In genomic region chr11:84818961-84819692, GRCm38 (mm10) we compare ENCODE assay signal across 8 mouse cellular contexts. TPM values are rescaled to one million over a fixed set of nuclear protein-coding genes. Genes with fewer than 3 reads are reported as not detected.
DNase-seq lines count a peak whose midpoint lies in the region; ATAC-seq and TF ChIP-seq lines count a peak whose summit lies in the region.

TSS of gene Mrm1 (minus strand) at chr11:84819515.

- H3K9me3 ChIP-seq in ES-E14 (ENCODE audit: control insufficient read depth, insufficient read depth, low read depth, low read length): no peaks in the 10 kb centered on the region
- no peaks in the 10 kb centered on the region for H3K9me3 ChIP-seq in forebrain, embryonic 15.5 days

- peak; percentile 70 for TF ChIP-seq CTCF in lung, adult 2 months (IDR thresholded peaks at IDR 0.05; ENCODE audit: insufficient read depth, low read length)

- intact Hi-C loops in heart, postnatal 25 days (cut with DNase I): loop anchor here (5.0 kb wide), 2 partner anchors 307 to 392 kb away; partner anchors contain the start of gene Aatf

- peak within 1 kb of the TSS; percentile 42 for H3K27ac ChIP-seq in ES-E14 (ENCODE audit: insufficient read depth, low read depth, low read length, poor library complexity, severe bottlenecking)
- peak within 1 kb of the TSS; percentile 50; the same call in 1 of the 2 replicates for H3K27ac ChIP-seq in forebrain, embryonic 15.5 days (replicated peaks)

- DNase-seq in ES-E14 (ENCODE audit: low read depth, low spot score): peak; percentile 90
- DNase-seq in cerebellum, adult 11-12 months: peak; percentile 93
- DNase-seq in heart, postnatal 25 days (ENCODE audit: low spot score): peak; percentile 93
- peak; percentile 90 to 93 for DNase-seq in layer of hippocampus, adult 18-20 months (ENCODE audit: low spot score in 2 of 2)
- DNase-seq in lung, adult 2 months: peak; percentile 95
- DNase-seq in thymus, adult 18-20 months: peak; percentile 88 to 89

- H3K9ac ChIP-seq in ES-E14 (ENCODE audit: insufficient read depth, low read depth, low read length, poor library complexity, severe bottlenecking): peak within 1 kb of the TSS; percentile 87
- H3K9ac ChIP-seq in forebrain, embryonic 15.5 days (replicated peaks): peak within 1 kb of the TSS; percentile 61

- H3K4me2 ChIP-seq in forebrain, embryonic 15.5 days (replicated peaks): peak within 1 kb of the TSS; percentile 90

- under 1% methylated on average over 55 of the region's 55 CpGs for WGBS in forebrain, embryonic 15.5 days
- under 1% methylated on average over 55 of the region's 55 CpGs for WGBS in lung, adult 2 months

- in situ Hi-C loops in ES-E14 (cut with MboI; ENCODE audit: low sequenced_read_pairs in 2 of 2, unreplicated experiment in 2 of 2): no loop called here

- H3K27me3 ChIP-seq in forebrain, embryonic 15.5 days: no peaks in the 10 kb centered on the region

- ATAC-seq in forebrain, embryonic 15.5 days (replicated peaks): peak; percentile 88
- ATAC-seq in neutrophil, adult 5-6 weeks (ENCODE audit: extremely low read depth, insufficient number of reproducible peaks, low FRiP score, poor library complexity, severe bottlenecking): peak; percentile 86

- H3K36me3 ChIP-seq in ES-E14 (ENCODE audit: control insufficient read depth, insufficient read depth, low read length, poor library complexity, severe bottlenecking): peaks cover 3% of the 10 kb centered on the region
- H3K36me3 ChIP-seq in forebrain, embryonic 15.5 days: no peaks in the 10 kb centered on the region

- peak within 1 kb of the TSS; percentile 91 to 92 for H3K4me3 ChIP-seq in ES-E14 (ENCODE audit: insufficient read depth in 1 of 2, low read depth in 1 of 2, low read length in 2 of 2, poor library complexity in 1 of 2, severe bottlenecking in 1 of 2)
- H3K4me3 ChIP-seq in forebrain, embryonic 15.5 days: peak within 1 kb of the TSS; percentile 60
- H3K4me3 ChIP-seq in lung, adult 2 months (replicated peaks; ENCODE audit: extremely low read depth, low read depth, low read length): peak within 1 kb of the TSS; percentile 61

- peak; percentile 37; the same call in 1 of the 2 replicates for TF ChIP-seq POLR2A in lung, adult 2 months (IDR thresholded peaks at IDR 0.05; ENCODE audit: borderline replicate concordance, extremely low read depth, low read depth, low read length)

- H3K4me1 ChIP-seq in ES-E14 (ENCODE audit: control insufficient read depth in 2 of 2, insufficient read depth in 2 of 2, low read length in 2 of 2, poor library complexity in 1 of 2): peaks cover 2 to 4% of the 10 kb centered on the region in 2 experiments; a peak in 3 of 4 replicates
- peaks cover 5% of the 10 kb centered on the region; the same call in 1 of the 2 replicates for H3K4me1 ChIP-seq in forebrain, embryonic 15.5 days
- H3K4me1 ChIP-seq in lung, adult 2 months (ENCODE audit: control insufficient read depth, insufficient read depth, low read length): peaks cover 3% of the 10 kb centered on the region; the same call in 1 of the 2 replicates

TF ChIP-seq in ES-E14, 5 proteins besides CTCF, POLR2A, EP300 and RAD21:
- TF ChIP-seq CHD2 (IDR thresholded peaks at IDR 0.05; ENCODE audit: low read depth, low read length) (no peak), HCFC1 (IDR thresholded peaks at IDR 0.05; ENCODE audit: borderline replicate concordance, insufficient read depth, low read length) (peak; percentile 30; the same call in 1 of the 2 replicates)

RNA-seq across cellular contexts. Expression of gene Mrm1, which starts in this region (rescaled TPM):
- total RNA-seq in ES-E14 (2012; rRNA removed): 9.4 and 9.9 TPM in 2 replicates
- polyA plus RNA-seq in forebrain, embryonic 15.5 days (2015; fragmentation: Nextera tagmentation; extraction: Ambion mirVana): 12.3 and 14.3 TPM in 2 replicates
- 10 to 100 TPM; 17.1 to 17.9 TPM for total RNA-seq in heart, postnatal 25 days (2021)
- total RNA-seq in layer of hippocampus, adult 18-20 months (2021): 10 to 100 TPM in 1 of 2 experiments, 1 to 10 TPM in 1; 9.0 to 13.0 TPM
- 7.2 and 8.7 TPM in 2 replicates for polyA plus RNA-seq in lung, adult 2 months (2012; rRNA removed)
- 6.3 and 8.1 TPM in 2 replicates for total RNA-seq in neutrophil, adult 5-6 weeks (2017)

Comparison
In these comparisons a context has a peak if more than half of its experiments do, and no peak if none do; other contexts are left out.
1. Peak in every context shown above with its lines: DNase-seq, ATAC-seq, H3K4me3 ChIP-seq and H3K27ac ChIP-seq.